Mouse (Mus musculus): ENCODE measurements around the gene Kcnn3.

The Kcnn3 gene

DNA sequence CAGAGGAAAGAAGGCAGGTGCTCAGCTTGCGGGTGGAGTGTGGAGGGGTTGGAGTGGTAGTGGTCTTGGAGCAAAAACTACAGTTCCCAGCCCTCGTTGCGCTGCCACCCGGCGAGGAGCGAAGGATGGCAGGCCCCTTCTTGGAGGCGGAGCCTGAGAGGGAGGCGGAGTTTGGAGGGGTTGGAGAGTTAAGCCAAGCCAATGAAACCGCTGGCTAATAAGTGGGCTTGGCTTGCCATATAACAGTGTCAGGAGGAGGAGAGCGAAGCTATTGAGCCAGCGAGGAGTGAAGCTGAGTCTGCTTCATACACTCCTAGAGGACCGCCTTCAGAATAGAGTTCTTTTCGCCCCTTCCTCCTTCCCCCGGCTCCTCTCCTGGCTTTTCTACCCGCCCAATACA, at the start of gene Kcnn3:
Gene Kcnn3 (plus strand): TSS at position 271 of the 400 bp plus-strand sequence.
- peak in 1 of 2 experiments; percentile 19 for DNase-seq (ENCODE audit: low spot score in 2 of 2)

DNA sequence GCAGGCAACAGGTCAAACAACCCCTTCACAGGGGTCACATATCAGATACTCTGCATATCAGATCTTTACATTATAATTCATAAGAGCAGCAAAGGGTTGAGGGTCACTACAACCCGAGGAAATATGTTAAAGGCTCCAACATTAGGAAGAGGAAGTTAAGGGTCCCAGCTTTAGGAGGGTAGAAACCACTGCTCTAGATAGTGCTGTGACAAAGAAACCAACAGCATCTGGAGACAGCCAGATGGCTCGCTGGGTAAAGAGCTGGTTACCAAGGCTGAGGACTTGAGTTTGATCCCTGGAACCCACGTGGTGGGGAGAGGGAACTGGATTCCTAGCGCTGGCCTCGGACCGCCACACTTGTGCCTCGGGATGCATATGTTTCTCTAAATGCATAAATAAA, 47.7 kb upstream of the Kcnn3 start:
- DNase-seq (ENCODE audit: low spot score in 2 of 2): no peak

DNA sequence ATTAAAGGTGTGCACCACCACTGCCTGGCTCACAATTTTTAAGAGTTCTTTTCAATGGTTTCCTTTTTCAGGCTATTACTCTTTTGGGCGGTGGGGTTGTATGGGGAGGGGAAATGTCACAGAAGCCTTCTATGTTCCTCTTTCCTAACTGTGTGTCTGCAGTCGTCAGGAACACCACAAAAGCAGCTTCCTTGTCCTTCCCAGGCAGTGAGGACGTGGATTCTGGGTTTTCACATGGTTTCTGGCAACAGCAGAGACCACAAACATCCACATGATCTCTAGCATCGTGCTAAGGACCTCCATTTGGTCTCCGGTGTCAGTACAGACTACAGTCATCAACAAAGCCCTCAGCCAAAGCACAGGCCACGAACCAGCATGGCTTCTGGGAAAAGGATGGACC, 46.1 kb upstream of the Kcnn3 start:
- no peak for DNase-seq (ENCODE audit: low spot score in 2 of 2)

DNA sequence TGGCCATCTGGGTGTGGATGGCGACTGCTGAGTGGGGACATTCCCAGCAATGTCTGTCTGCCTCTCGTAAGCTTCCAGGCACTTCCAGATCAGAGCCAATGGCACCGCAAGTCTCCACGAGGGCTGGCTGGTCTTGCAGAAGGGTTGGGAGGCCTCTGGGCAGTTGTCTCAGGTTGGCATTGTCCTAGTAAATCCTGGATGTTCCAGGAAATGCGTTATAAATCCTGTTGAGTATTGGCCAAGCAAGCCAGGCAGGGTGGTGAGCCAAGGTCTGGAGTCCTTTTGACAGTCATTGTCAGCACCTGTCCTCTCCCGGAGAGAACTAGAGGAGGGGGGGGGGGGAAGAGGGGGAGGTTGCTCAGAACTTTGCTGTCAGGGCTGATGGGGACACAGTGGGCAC, 40.9 kb upstream of the Kcnn3 start:
- DNase-seq (ENCODE audit: low spot score in 2 of 2): no peak

DNA sequence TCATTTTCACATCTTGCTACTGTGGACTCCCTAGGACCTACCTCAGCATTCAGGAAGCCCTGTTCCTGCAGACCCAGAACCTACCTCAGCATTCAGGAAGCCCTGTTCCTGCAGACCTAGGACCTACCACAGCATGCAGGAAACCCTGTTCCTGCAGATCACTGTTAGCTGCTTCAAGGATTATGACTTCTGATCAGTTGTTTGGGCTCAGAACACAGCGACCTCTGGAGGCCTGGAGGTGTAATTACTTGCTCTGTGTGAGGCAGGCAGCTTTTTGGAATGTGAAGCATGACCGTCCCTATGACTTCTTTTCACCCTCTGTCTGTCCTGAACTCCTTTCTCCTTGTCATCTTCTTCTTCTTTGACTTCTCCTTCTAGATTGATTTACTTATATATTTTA, 38.5 kb upstream of the Kcnn3 start:
- peak in 1 of 2 experiments; percentile 45 for DNase-seq (ENCODE audit: low spot score in 2 of 2)

DNA sequence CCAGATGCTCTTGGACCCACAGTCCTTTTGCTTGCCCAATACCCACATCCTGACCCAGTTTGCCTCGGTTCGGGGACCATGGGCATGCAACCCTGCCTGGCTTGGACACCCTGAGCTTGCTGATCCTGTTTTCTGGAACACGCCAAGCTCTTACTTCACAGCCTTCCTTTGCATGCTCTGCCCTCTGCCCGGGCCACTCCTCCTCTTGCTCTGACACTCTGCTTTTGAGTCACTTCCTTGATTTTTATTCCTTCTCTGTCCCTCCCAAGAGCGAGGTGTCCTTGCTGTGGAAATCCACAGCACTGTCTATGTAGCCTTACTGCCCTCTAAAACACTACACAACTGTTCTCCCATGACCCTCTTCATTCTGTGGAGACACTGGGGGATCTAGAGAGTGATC, 37.7 kb upstream of the Kcnn3 start:
- DNase-seq (ENCODE audit: low spot score in 2 of 2): no peak

DNA sequence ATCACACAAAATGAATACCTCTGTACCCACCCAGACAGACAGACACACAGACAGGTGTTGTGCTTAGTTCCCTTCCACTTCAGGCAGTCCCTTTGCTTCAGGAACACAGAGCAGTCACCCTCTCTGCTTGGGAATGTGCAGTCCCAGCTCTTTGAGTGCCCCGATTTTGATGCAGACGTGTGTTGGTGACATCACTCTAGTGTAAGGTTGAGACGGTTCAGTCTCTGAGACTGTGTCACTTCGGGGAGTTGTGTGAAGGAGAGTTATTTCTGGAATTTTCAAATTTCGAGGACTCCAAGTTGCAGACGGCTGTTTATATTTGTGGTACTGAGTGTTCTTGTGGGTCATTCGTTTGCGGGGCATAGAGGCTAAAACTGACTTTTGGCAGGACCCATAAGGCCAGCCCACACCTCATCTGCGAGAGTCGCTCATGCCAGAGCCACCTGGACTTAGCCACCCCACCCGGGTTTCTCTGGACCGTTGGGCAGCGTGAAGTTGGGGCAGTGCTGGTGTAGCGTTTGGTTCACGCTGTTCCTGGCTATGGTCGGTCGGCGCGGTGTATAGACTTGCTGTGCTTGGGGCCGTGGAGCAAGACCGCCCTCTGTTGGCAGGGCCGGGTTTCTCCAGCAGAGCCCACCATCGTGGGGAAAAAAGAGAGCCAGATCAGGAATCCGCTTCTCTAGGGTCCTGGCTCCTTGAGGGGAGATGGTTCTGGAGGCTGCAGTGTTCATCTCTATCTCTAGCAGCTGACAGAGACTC, 35.0 kb upstream of the Kcnn3 start:
- DNase-seq (ENCODE audit: low spot score in 2 of 2): peak; percentile 55 to 78

DNA sequence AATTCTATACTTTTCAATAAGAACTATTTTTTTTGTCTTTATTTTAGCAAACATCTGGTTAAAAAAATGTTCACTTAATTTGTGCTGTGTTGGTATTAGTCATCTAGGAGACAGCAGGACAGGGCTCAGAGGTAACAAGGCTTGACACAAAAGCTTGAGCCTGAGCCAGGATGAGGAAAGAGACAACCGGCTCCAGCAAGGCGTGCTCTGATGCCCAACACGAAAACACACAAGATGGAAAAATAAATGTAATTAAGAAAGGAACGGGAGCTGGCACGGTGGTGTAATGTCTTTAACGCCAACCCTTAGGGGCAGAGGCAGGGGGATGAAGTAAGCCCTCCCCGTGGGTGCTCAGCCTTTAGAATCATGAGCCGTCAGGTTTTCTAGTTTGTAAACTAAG, 33.9 kb upstream of the Kcnn3 start:
- no peak for DNase-seq (ENCODE audit: low spot score in 2 of 2)

DNA sequence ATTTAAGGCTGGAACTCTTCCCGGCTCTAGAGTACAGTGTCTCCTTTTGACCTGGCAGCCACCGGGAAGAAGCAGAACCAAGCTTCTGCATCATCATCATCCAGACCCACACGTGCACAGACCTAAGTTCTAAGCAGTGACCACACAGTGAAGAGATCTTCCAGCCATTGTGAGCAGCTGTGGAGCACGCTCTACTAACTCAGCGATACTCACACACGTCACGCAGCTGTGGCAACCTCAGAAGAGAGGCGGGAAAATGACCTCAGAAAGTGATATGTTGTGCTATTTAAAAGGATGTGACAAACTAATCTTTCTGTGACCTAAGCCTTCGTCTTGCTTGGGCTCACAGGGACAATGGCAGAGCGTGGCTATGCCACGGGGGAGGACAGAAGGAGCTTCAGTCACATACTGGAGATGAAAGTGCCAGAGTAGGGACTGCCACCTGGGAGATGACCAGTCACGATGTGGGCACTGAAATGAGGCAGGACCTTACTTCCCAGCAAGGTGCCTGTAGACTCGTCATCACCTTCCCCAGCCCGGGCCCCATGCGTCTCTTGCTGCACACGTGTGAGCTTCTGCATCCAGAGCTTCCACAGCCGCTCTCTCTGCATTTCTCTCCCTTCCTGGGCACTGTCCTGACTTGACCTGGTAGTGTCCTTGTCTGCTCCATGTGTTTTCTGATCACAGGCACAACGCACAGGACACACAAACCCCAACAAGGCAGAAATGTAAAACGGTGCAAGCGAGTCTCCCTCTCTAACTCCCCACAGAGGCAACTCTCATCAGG, 32.9 kb upstream of the Kcnn3 start:
- no peak for DNase-seq (ENCODE audit: low spot score in 2 of 2)

DNA sequence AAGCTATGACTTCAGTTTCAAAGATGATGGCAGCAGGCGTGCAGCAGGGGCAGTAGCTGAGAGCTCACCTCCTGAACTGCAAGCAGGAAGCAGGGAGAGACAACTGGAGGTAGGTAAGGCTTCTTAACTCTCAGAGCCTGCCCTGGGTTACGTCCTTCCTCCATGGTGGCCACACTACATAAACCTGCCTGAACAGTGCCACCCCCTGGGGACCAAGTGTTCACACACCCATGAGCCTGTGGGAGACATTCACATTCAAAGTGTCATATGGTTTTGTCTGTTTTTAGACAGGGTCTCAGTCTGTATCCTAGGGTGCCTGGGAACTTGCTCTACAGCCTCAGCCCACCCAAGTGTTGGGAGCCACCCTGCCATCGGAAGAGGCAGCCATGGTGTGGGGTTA, 29.2 kb upstream of the Kcnn3 start:
- no peak for DNase-seq (ENCODE audit: low spot score in 2 of 2)

DNA sequence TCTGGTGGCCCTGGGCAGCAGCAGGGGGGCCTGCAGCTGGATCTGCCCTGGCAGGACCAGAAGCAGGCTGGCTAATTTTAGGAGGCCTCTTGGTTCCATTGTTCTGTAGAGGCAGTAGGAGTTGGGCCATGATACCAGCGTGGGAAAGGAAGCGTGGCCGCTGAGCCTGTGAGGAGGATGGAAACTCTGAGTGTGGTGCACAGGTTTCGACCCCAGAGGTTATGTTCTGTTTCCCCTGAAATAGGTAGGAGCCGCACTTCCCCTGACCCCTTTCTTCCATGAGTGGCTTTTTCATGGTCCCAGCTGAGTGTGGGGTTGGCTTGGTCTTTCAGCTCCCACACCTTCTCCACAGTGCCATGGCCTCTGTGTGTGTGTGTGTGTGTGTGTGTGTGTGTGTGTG, 28.4 kb upstream of the Kcnn3 start:
- DNase-seq (ENCODE audit: low spot score in 2 of 2): no peak

DNA sequence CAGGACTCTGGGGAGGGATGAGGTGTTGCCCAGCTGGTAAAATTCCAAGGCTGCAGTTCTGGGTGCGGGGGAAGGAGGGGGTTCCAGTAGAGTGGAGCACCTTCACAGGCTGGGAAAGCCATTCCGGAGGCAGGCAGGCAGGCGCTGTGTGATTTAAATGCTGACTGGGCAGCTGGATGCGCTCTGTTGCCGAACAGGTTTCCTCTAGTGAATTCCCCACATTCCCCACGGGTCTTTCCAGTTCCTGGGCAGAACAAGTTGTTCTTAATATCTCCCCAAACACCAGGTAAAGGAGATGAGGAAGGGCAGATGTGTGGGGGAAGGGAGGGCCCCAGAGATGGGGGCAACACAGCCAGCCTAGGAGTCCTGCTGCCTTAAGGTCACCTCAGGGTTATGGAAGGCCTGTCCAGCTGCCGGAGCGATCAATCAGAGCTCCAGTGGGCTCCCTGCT, 27.2 kb upstream of the Kcnn3 start:
- DNase-seq (ENCODE audit: low spot score in 2 of 2): no peak

DNA sequence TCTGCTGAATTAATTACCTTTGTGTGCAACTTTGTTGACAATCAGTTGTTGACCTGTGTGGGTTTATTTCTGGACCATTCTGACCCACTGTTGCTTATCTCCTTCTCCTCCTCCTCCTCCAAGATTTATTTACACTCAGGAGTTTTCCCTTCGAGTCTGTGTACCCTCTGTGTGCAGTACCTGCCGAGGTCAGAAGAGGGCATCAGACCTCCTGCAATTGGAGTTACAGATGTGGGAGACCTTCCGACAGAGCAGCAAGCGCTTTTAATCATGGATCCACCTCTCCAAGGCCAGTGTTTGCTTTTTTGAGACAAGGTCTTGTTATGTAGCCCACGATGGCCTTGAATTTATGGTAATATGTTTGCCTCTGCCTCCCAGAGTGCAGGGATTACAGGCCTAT, 25.3 kb upstream of the Kcnn3 start:
- DNase-seq (ENCODE audit: low spot score in 2 of 2): no peak

DNA sequence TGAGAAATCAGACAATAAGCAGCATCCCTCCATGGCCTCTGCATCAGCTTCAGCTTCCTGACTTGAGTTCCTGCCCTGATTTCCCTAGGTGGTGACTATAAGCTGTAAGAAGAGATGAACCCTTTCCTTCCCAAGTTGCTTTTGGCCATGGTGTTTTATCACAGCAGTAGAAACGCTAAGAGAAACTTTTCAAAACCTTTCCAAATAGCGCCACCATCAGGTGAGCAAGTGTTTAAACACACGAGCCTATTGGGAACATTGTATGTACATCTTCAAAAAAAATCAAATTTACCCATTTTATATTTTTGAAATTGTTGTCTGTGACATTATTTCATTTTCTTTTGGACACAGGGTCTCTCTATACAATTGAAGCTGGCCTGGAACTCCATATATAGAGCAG, 23.6 kb upstream of the Kcnn3 start:
- no peak for DNase-seq (ENCODE audit: low spot score in 2 of 2)

DNA sequence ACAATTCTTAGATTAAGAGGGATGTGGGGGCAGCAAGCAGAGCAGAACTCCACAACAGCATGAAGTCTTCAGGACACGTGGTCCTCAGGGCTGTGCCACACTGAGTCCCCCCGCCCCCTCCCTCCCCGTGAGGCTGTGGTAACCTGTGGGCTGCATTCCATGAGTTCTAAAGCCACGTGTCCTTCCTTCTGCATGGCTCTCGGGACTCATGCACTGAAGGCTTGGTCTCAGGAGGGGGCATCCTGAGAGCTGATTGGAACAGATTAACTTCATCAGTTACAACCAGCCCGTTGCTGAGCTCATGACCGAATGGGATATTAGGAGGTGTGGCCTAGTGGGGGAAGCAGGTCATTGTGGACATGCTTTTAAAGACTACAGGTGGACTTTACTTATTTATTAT, 20.3 kb upstream of the Kcnn3 start:
- DNase-seq (ENCODE audit: low spot score in 2 of 2): no peak

DNA sequence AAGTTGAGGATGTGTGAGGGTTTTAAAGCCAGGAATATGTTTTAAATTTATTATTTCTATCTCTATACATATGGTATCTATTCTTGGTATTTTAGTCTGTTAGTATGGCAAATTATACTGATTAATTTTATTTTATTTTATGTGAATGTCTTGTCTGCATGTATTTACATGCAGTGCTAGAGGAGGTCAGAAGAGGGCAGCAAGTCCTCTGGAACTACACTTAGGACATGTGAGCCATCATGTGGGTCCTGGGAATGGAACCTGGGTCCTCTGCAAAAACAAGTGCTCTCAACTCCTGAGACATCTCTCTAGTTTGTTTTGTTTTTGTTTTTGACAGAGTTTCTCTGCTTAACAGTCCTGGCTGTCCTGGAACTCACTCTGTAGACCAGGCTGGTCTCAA, 18.5 kb upstream of the Kcnn3 start:
- DNase-seq (ENCODE audit: low spot score in 2 of 2): no peak

DNA sequence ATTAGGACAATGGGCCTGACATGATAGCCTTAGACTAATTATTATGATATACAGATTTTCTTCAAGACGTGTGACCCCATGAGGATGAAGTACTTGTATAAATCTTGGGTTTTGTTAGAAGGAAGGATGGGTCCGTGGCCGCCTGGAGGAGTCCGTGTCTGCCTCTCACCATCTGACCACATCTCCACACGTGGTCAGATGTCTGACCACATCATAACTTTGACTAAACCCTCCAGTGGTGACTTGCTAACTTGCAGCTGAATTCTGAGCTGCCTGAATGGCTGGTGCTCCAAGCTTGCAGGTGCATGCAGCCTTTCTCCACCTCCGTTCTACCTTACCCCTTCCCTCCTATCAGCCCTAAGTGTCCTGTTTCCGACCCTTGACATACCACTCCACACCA, 17.4 kb upstream of the Kcnn3 start:
- DNase-seq (ENCODE audit: low spot score in 2 of 2): peak; percentile 77 to 89

DNA sequence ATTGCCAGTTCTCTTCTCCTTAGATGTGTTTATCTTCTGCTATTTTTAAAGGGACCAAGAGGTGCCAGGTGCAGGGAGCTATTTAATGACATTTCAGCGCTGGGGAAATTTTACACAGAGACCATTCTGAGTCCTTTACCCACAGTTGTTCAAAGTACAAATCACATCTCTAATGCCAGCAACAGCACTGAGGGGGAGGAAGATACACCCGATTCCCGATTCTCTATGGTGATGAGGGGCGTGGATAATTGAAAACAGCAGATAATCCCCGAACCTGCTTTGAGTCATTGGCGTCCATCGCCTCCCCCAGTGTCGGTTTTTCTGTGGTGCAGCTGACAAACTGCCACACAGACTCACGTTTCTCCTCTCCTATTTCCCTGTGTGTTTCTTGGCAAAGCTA, 11.9 kb upstream of the Kcnn3 start:
- DNase-seq (ENCODE audit: low spot score in 2 of 2): no peak

DNA sequence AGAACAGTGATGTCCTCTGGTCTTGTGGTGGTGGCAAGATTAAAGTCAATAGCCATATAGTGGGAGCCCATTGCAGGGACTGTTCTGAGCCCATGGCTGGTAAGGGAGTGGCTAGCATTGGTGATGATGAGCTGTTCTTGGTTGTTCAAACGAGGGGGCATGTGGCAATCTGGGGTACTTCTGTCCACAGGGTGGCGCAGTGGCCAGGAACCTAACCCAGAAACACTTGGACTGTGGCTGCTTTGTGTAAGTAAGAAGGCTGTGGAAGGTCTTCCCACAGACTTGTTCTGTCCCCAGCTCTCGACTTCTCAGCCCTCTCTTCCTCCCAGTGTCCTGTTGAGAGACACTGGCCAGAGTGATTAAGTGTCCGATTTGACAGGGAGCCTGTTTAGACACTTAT, 9.0 kb upstream of the Kcnn3 start:
- DNase-seq (ENCODE audit: low spot score in 2 of 2): peak in 1 of 2 experiments; percentile 38

DNA sequence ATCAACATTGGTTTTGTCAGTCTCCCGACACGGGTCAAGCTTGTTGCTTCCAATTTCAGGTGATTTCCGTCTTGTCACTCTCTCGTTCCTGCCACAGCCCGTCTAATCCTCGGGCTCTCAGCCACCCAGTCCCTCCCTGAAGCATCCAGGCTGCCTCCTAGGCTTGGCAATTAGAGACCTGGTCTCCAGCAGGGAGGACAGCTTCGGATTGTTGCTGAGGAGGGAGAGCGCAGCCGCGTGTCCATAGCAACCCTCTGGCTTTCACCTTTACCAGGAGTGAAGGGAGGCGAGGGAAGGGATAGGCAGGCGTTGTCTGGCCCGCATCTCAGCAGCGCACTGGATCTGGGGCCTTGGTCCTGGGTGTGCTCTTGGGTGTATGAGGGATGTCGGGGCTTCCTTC, 8.6 kb upstream of the Kcnn3 start:
- no peak for DNase-seq (ENCODE audit: low spot score in 2 of 2)

DNA sequence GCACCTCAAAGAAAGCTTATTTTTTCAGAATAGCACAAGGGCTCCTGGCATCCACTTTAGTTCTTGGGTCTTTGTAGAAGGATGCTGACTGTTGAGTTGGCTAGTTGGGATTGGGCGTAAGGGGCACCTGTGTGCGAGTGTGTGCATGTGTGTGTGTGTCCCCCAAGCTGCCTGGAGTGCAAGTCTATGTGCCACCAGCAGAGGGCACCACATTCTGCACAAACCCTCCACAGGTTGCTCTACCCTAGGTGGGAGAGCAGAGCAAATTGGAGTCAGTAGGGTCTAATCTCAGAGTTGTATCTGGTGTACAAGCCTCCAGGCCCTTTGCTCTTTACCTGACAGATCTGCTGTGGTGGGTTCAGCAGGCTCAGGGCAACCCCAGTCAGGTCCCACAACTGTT, 7.7 kb upstream of the Kcnn3 start:
- DNase-seq (ENCODE audit: low spot score in 2 of 2): peak in 1 of 2 experiments; percentile 22

DNA sequence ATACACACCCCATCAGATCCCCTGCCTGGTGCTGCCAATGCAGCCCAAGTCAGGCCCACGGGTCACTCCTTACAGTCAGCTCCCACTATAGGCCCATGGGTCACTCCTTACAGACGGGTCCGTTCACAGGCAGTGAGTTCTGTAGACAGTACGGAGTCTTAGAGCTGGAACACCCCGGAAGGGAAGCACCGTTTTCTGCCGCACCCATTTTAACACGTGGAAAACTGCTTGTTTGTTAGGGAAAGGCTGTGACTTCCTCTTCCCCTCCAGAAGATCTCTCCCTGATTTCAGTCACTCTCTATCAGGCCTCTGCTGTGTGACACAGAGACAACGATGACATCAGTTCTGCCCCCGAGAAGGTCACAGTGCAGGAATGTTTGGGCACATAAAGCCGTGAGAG, 4.5 kb upstream of the Kcnn3 start:
- no peak for DNase-seq (ENCODE audit: low spot score in 2 of 2)

DNA sequence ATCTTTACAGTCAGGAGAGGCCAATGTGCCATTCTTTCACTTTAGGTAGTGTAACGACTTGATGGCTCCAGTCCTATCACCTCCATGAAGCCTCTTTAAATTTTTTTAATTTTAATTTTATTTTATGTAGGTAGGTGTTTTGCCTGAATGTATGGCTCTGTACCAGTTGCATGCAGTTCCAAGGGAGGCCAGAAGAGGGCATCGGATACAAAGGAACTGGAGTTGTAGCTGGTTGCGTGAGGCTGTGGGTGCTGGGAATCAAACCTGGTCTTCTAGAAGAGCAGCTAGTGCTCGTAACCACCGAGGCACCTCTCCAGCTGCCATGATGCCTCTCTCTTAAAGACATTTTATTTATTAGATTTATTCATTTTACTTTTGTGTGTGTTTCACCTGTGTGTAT, 3.6 kb upstream of the Kcnn3 start:
- no peak for DNase-seq (ENCODE audit: low spot score in 2 of 2)

Data from natural killer cell, adult 2 months (primary cell).